Mouse (Mus musculus) testis, postnatal 14 days (tissue): ENCODE results near the gene Gm20388.
A peak's percentile ranks its signal among the peaks of the same experiment; 100 is the strongest.

Experiments
- DNase-seq: peaks from one replicate; pipeline ENCODE4 v3.0.0; 2021; ENCODE audit warnings: low spot score

The Gm20388 gene

GRCm38 (mm10) chr8:123643330-123644051, 3732.8 kb downstream of the Gm20388 start:
- DNase-seq: no peak

GRCm38 (mm10) chr8:123645229-123645628, 3734.6 kb downstream of the Gm20388 start:
- no peak for DNase-seq

GRCm38 (mm10) chr8:123648245-123649170, 3737.9 kb downstream of the Gm20388 start:
- peak; percentile 72 for DNase-seq

GRCm38 (mm10) chr8:123649483-123649882, 3738.8 kb downstream of the Gm20388 start:
- no peak for DNase-seq

GRCm38 (mm10) chr8:123651390-123652098, 3740.9 kb downstream of the Gm20388 start:
- peak; percentile 41 for DNase-seq

GRCm38 (mm10) chr8:123652641-123653040, 3742.0 kb downstream of the Gm20388 start:
- DNase-seq: no peak

GRCm38 (mm10) chr8:123653308-123653993, 3742.8 kb downstream of the Gm20388 start, which contains the start of gene Rhou:
Rhou (plus strand) TSS chr8:123653929.
- DNase-seq: peak; percentile 84

- DNase-seq: peak; percentile 47
Measured at GRCm38 (mm10) chr8:123653994-123654569, 3743.4 kb downstream of the Gm20388 start.

GRCm38 (mm10) chr8:123654763-123655162, 3744.1 kb downstream of the Gm20388 start:
- DNase-seq: no peak

- DNase-seq: peak; percentile 32
Measured at GRCm38 (mm10) chr8:123655351-123655779, 3744.7 kb downstream of the Gm20388 start.

- no peak for DNase-seq
Measured at GRCm38 (mm10) chr8:123657826-123658225, 3747.2 kb downstream of the Gm20388 start.

GRCm38 (mm10) chr8:123659469-123660057, 3748.9 kb downstream of the Gm20388 start:
- no peak for DNase-seq

GRCm38 (mm10) chr8:123661515-123661914, 3750.9 kb downstream of the Gm20388 start:
- DNase-seq: no peak

GRCm38 (mm10) chr8:123665580-123665979, 3754.9 kb downstream of the Gm20388 start:
- DNase-seq: no peak

- no peak for DNase-seq
Measured at GRCm38 (mm10) chr8:123666832-123667231, 3756.2 kb downstream of the Gm20388 start.

GRCm38 (mm10) chr8:123668681-123669080, 3758.0 kb downstream of the Gm20388 start:
- DNase-seq: no peak

- DNase-seq: no peak
Measured at GRCm38 (mm10) chr8:123670766-123671165, 3760.1 kb downstream of the Gm20388 start.

- DNase-seq: no peak
Measured at GRCm38 (mm10) chr8:123671454-123671853, 3760.8 kb downstream of the Gm20388 start.

- DNase-seq: no peak
Measured at GRCm38 (mm10) chr8:123672648-123673047, 3762.0 kb downstream of the Gm20388 start.

- DNase-seq: no peak
Measured at GRCm38 (mm10) chr8:123675611-123676010, 3765.0 kb downstream of the Gm20388 start.

GRCm38 (mm10) chr8:123678390-123678789, 3767.7 kb downstream of the Gm20388 start:
- DNase-seq: no peak
